Mouse (Mus musculus): ENCODE data around the gene Gucd1. TPM values are rescaled to one million over a fixed set of nuclear protein-coding genes. Genes with fewer than 3 reads are reported as not detected.
A peak's percentile ranks its signal among the peaks of the same experiment; 100 is the strongest.
"Not testable (repeated sequence)": the region's sequence is repeated elsewhere in the genome, so short reads cannot be mapped to it uniquely, and the experiment has no call there.

Gene Gucd1
- total RNA-seq, 2 experiments from 2014 or later, result 40.1 to 40.4 TPM

DNA sequence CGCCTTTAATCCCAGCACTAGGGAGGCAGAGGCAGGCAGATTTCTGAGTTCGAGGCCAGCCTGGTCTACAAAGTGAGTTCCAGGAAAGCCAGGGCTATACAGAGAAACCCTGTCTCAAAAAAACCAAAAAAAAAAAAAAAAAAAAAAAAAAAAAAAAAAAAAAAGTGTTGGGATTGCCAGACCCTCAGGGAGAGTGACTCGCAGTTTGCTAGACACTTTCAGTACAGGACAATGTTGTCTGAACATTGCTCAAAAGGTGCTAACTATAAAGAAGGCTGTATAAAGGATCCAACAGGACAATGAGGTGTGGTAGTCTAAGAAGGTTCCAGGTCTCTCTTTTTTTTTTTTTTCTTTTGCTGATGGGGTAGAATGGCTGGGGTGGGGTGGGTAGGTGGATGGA, 11.8 kb downstream of the Gucd1 start:
- DNase-seq (ENCODE audit: low spot score); intact Hi-C loops (cut with DNase I): not testable (repeated sequence)

DNA sequence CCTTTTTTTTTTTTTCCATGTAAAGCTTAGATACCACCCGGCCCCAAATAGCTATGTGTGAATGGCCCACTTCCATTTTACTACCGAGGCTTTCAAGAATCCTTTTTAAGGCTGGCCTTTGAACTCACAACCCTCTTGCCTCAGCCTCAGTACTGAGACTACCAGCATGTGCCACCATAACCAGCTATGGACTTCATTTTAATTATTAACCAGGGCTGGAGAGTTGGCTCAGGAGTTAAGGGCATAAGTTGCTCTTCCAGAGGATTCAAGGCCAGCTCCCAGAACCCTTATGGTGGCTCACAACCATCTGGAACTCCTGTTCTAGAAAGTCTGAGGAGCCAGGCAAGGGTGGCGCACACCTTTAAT, 12.7 kb downstream of the Gucd1 start:
- no peak for DNase-seq (ENCODE audit: low spot score)
- intact Hi-C loops (cut with DNase I), result no loop called here

GRCm38 (mm10) chr10:75504234-75505129, 13.3 kb downstream of the Gucd1 start:
- intact Hi-C loops (cut with DNase I), result no loop called here
- peak; percentile 28 for DNase-seq (ENCODE audit: low spot score)

DNA sequence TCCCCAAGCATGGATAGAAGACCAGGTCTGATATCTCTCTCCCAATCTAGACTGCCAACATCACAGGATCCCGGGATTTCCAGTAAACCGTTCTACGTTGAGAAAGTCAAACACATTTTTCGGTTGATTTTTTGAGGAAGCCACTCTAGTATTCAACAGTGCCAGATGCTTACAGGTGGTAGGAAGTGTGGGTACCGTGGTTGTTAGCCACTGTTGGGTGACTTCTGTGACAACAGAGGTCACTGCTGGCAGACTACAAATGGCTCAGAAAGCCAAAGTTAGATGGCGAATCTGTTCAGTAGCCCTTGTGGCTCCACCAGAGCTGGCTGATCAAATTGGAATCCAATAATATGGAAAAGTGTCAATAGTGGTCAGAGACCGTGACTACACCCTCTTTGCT, 14.1 kb downstream of the Gucd1 start:
- no peak for DNase-seq (ENCODE audit: low spot score)
- intact Hi-C loops (cut with DNase I), result no loop called here

DNA sequence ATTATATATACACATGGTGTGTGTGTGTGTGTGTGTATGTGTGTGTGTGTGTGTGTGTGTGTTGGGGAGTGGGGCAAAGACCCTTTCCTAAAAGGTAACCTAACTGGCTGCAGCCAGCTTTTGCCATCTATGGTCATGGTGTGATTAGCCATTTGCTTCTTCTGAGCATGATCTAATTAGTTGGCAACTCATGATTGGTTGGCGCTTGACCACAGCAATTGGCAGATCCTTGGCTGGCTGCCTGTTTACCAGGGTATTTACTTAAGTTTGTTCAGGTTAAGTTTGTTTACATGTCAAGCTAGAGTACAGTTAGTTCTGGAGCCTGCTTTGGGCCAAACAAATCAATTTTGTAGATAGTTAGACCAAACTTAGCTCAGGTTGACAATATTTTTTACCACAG, 16.1 kb downstream of the Gucd1 start:
- no peak for DNase-seq (ENCODE audit: low spot score)
- intact Hi-C loops (cut with DNase I), result no loop called here

- intact Hi-C loops (cut with DNase I), result no loop called here
- no peak for DNase-seq (ENCODE audit: low spot score)
Observed at GRCm38 (mm10) chr10:75500345-75500744, 17.4 kb downstream of the Gucd1 start.

GRCm38 (mm10) chr10:75499791-75500190, 18.0 kb downstream of the Gucd1 start:
- no peak for DNase-seq (ENCODE audit: low spot score)
- intact Hi-C loops (cut with DNase I), result no loop called here

- DNase-seq (ENCODE audit: low spot score); intact Hi-C loops (cut with DNase I): not testable (repeated sequence)
Observed at GRCm38 (mm10) chr10:75499214-75499613, 18.6 kb downstream of the Gucd1 start.

DNA sequence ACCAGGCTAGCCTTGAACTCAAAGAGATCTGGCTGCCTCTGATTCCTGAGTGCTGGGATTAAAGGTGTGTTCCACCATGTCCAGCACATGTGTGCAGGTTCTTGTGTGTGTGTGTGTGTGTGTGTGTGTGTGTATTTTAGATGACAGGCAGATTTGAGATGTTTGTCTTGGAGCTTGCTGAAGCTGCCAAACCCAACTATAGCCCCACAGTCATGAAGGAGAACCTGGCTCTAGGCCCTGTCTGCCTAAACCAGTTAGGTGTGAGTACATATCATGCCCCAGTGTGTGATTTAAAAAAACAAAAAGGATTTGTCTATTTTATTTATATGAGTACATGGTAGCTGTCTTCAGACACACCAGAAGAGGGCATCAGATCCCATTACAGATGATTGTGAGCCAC, 21.9 kb downstream of the Gucd1 start:
- DNase-seq (ENCODE audit: low spot score), result no peak
- intact Hi-C loops (cut with DNase I), result no loop called here

GRCm38 (mm10) chr10:75495304-75495703, 22.5 kb downstream of the Gucd1 start:
- no peak for DNase-seq (ENCODE audit: low spot score)
- intact Hi-C loops (cut with DNase I), result no loop called here

- DNase-seq (ENCODE audit: low spot score), result no peak
- intact Hi-C loops (cut with DNase I), result no loop called here
Observed at GRCm38 (mm10) chr10:75491936-75492262, 25.9 kb downstream of the Gucd1 start.

DNA sequence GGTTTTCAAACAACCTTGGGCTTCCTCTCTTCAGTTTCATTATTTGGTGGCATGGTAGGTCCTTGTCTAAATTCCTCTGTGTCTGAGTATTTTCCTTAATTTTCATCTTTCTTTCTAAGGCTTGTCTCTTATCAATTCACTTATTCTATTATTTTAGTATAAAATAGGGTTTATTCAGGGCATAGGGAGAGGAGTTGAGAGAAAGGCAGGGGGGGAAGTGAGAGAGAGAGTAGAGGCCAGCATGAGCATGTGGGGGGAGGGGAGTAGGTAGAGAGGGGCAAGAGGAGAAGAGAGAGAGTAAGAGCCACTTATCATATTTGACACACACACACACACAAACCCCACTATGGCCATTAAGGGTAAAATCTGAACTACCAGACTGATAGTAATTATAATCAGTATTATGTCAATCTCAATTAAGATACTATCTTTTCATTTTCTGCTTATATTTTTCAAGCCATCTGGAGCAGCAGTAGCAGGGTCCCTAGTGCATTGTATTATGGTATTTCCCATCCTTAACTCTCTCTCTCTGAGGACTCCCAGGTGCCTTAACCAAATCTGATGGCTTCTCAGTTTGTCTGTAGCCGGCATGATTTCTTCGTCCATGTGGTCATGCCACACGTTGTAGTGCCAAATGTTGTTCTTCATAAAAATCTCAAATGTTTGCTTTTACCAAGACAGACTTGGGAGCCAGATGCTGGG, 26.4 kb downstream of the Gucd1 start:
- intact Hi-C loops (cut with DNase I), result no loop called here
- DNase-seq (ENCODE audit: low spot score), result no peak

DNA sequence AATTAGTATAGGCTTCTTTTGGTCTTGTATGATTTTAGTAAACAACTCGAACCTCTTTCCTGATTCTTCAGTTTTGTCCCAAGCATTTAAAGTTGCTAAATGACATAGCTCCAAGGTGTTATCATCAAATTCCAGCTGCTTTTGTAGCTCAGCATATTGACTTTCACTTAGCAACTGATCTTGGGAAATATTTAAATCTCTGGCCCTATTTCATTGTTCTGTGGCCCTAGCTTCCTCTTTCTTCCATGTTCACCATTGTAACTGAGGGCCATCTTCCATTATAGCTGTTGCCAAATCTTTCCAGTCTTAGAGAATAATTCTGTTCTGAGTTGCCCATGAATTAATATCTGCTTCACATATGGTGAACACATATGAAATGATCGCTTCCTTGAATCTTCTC, 27.0 kb downstream of the Gucd1 start:
- intact Hi-C loops (cut with DNase I), result no loop called here

GRCm38 (mm10) chr10:75489522-75489921, 28.2 kb downstream of the Gucd1 start:
- intact Hi-C loops (cut with DNase I), result loop anchor here (5.0 kb wide), 2 partner anchors 97 to 172 kb away; partner anchors contain the start of gene Adora2a

More for the DNA sequence above, 27.0 kb downstream of the Gucd1 start:
- DNase-seq (ENCODE audit: low spot score), result no peak

GRCm38 (mm10) chr10:75487131-75487530, 30.6 kb downstream of the Gucd1 start:
- intact Hi-C loops (cut with DNase I), result loop anchor here (2.0 to 5.0 kb wide), 5 partner anchors 42 to 304 kb away; partner anchors contain the start of gene Adora2a
- DNase-seq (ENCODE audit: low spot score), result no peak

More at GRCm38 (mm10) chr10:75489522-75489921, 28.2 kb downstream of the Gucd1 start:
- DNase-seq (ENCODE audit: low spot score), result no peak

DNA sequence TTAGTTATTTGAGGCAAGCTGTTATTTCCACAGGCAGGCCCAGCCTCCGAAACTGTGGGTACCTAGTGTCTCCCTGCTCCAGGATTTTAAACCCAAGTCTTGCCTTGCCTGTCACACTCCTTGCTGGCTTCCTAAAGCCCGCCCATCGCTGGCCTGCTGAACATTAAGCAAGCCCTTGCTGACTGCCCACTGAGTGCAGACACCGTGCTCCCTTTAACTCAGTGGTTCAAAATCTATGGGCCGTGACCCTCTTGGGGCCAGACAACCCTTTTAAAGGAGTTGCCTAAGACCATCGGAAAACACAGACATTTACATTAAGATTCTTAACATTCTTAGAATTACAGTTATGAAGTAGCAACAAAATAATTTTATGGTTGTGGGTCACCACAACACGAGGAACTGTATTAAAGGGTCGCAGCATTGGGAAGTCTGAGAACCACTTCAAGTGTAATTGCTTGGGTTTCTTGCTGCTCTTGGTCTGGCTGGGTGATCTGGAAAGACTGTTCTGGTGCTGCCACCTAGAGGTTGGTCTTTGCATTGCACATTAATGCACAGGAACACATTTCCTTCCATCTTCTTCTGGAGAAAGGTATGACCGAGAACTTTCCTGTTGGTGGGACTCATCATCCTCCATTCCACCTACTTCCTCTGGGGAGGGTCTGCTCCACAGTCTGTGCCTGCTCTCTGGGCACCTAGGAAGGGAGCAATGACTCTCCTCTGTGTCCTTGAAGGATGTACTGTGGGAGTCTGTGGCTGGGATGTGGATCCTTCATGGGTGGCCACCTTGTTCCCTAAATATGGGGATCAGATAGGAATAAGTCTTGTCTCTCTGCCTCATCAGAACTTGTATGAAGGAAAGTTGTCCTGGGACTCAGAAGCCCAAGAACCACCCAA, 31.4 kb downstream of the Gucd1 start:
- intact Hi-C loops (cut with DNase I), result loop anchor here (2.0 to 5.0 kb wide), 5 partner anchors 42 to 304 kb away; partner anchors contain the start of gene Adora2a
- DNase-seq (ENCODE audit: low spot score), result peak; percentile 28

DNA sequence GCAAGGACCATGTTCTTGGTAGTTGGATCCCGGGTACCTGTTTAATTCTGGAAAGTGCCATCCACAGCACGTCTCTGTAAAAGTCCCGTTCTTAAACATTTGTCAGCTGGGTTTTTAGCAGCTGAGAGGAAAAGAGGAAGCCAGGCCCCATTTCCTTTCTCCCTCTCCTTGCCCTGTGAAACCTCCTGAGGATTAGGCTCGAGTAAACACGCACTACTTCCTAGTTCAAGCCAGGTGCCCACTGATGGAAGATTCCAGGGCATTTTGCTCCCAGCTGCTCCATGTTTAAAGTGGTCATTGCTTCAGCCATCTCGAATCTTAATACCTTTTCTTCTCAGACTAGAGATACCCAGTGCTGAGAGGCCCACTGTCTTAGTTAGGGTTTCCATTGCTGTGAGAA, 33.0 kb downstream of the Gucd1 start:
- intact Hi-C loops (cut with DNase I), result loop anchor here (5.0 kb wide), 2 partner anchors 92 to 167 kb away; partner anchors contain the start of gene Adora2a
- DNase-seq (ENCODE audit: low spot score), result no peak

DNA sequence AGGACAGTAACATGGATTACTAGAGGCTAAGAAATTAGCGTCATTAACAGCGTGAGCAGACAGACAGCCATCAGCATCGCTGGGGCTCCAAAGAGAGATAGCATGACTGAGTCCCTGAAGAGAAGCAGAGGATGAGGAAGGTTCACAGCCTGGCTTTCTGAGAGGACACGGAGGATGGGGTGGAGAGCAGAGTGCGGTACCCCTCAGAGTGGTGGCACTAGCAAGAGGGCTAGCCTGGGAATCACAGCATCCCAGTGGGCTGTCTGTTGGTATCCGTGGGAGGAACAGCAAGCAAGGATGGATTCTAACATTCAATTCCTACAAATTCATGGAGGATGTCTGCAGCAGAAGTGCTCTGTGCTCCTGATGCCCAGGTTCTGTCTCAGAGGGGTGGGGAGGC, 33.7 kb downstream of the Gucd1 start:
- intact Hi-C loops (cut with DNase I), result no loop called here
- DNase-seq (ENCODE audit: low spot score), result no peak

GRCm38 (mm10) chr10:75482919-75483483, 34.8 kb downstream of the Gucd1 start:
- DNase-seq (ENCODE audit: low spot score), result no peak
- intact Hi-C loops (cut with DNase I), result no loop called here

DNA sequence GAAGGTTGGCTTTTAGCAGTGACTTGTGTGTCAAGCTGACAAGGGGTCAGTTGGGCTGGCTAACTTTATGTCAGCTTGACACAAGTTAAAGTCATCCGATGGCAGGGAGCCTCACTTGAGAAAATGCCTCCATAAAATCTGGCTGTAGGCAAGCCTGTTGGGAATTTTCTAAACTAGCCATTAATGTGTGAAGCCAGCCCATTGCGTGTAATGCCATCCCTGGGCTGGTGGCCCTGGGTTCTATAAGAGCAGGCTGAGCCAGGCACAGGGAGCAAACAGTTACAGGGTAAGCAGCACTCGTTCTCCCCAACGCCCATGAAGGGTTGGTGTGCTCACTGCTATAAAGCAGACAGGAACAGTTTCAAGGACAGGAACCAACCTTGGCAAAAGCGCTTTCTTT, 35.5 kb downstream of the Gucd1 start:
- intact Hi-C loops (cut with DNase I), result no loop called here
- DNase-seq (ENCODE audit: low spot score), result no peak

All from heart, postnatal 25 days (tissue).